Mouse (Mus musculus) frontal cortex, adult (tissue): ENCODE measurements at regions not wholly inside any gene's neighbourhood (a gene's known extent, or its start where the extent isn't known, plus 50 kb on each side); places are given as distances from the start of the nearest gene placed in this dataset.
A peak's percentile ranks its signal among the peaks of the same experiment; 100 is the strongest.

ENCODE experiments used
- ATAC-seq: cut with Nextera tagmentation; 2 replicates; pipeline ENCODE4 v1.9.2; 2017; ENCODE audit warnings: mild to moderate bottlenecking, moderate library complexity, mixed read lengths; ENCODE audit not compliant: low TSS enrichment

- ATAC-seq, result no peak
Measured at GRCm38 (mm10) chr3:40058281-40058680, 472.8 kb upstream of the Intu start.

GRCm38 (mm10) chr3:40058719-40059420, 472.2 kb upstream of the Intu start:
- peak; percentile 64 for ATAC-seq

- no peak for ATAC-seq
Measured at GRCm38 (mm10) chr3:40070137-40070667, 460.9 kb upstream of the Intu start.

- ATAC-seq, result no peak
Measured at GRCm38 (mm10) chr3:40076824-40077223, 454.3 kb upstream of the Intu start.

DNA sequence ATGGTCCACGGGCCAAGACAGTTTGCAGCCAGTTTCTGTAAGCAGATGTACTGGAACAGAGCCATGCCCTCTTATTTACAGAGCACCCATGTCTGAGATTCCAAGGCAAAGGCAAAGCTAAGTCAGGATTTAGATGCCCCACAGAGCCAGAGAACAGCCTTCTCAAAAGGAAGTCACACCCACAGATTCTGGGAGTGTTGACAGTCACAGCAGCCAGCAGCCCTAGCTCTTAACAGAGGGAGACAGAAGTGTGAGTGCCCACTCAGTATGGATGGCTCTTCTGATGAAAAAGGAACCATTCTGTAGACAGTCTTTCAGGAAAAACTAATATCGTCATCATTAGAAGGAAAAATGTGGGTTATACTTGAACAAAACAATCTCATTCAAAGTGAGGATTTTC, 446.0 kb upstream of the Intu start:
- peak; percentile 99 for ATAC-seq

- ATAC-seq, result no peak
Measured at GRCm38 (mm10) chr3:40091773-40092343, 439.2 kb upstream of the Intu start.

- ATAC-seq, result no peak
Measured at GRCm38 (mm10) chr3:40092765-40093368, 438.2 kb upstream of the Intu start.

DNA sequence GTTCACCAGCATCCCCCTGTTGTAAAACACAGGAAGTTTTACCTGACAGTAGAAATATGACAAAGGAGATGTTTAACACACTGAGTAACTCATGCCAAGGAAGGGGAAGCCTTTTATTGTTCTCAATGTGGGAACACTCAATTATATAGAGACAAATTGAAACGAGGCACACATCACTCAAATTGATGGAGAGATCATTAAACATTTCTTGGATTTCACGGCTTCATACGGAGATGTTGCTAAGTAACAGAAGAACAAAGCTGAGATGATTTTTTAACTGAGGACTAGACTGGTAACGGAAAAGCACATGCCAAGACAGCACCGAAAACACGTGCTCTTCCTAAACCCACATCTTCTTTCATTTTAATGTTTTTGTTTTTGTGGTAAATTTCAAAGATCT, 437.0 kb upstream of the Intu start:
- no peak for ATAC-seq

DNA sequence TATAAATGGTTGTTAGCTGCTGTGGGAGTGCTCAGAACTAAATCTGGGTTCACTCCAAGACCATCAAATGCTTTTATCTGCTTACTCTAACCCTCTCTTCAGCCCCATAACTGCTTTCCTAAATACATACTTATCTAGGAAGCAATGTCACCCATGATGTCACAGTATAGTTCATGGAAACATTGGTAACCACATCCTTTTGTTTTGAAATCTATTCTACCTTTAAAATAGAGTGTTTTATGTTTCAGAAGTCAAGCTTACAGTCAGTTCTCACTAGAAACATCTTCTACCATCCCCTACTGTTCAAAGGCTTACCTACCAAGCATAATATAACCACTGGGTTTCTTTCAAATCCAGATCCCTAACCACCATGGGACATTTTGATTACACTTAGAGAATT, 436.4 kb upstream of the Intu start:
- ATAC-seq, result 0 out of 2 replicates have a peak, but pooled peaks have one; percentile 4

DNA sequence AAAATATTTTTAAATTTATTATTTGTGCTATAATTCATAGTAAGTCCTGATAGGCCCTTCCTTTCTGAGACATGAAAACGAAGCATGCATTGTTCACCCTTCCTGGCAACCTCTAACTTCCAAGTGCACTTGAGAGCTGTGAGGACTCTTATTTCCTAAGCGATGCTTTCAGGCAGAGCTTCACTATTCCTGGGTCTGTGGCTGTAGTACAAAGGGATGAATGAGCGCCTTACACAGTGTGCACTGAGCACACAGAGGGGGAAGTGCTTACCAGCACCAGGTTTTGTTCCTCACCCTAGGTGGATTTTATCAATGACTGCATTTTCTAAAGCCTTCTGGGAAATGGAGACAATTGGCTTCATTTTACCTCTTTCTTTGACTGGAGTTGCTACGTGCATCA, 428.4 kb upstream of the Intu start:
- ATAC-seq, result no peak

GRCm38 (mm10) chr3:40114811-40115210, 416.3 kb upstream of the Intu start:
- ATAC-seq, result no peak

GRCm38 (mm10) chr3:40118551-40118950, 412.5 kb upstream of the Intu start:
- no peak for ATAC-seq

DNA sequence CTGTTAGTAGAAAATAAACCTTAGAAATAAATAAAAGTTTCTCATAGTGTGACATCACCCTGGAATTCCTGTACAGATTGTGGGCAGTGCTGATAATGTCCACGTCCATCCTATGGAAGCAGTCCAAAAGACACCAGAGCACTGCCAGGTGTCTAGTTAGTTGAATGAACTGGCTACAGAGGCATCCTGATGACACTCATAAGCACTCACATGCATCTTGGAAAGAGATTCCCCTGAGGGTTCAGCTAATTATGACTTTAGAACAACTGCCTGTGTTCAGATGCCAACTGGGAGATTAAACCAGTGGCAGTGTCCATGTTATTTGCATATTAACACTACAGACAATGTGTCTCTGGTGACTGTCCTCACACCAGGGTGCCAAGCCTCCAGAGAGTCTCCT, 411.6 kb upstream of the Intu start:
- ATAC-seq, result no peak

- ATAC-seq, result peak; percentile 98
Measured at GRCm38 (mm10) chr3:40120298-40120875, 410.7 kb upstream of the Intu start.

- no peak for ATAC-seq
Measured at GRCm38 (mm10) chr3:40123558-40124236, 407.4 kb upstream of the Intu start.

- ATAC-seq, result no peak
Measured at GRCm38 (mm10) chr3:40126903-40127302, 404.2 kb upstream of the Intu start.

DNA sequence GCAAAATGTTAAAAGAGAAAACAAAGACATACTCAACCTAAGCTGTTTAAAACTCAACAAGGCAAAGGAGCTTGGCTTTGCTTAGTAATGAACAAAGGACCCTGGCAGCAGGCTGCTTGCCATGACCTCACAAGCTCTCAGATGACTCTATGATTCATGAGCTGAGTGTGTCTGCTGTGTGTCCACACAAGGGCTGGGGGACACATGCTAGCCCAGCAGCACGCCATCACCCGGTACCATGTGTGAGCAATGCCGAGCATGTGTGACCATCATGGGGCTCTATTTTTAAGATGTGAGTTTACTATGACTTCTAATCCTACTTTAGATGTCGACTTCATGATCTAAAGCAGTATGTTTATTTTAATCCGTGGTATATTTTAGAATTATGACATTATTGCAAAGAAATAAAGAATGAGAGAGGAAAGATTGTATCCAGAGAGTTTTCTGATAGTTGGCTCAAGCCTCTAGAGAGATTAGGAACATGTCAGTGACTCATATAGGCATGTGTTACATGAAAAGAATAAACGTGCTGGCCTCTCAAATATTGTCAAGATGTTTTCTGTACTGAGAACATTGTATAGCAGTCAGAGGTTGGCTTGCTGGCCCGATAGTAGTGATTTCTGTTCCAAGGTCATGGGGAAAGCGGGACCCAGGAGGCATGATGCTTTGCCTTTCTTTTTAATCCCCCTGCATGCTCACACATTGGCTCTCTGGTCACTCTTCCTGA, 400.1 kb upstream of the Intu start:
- no peak for ATAC-seq

DNA sequence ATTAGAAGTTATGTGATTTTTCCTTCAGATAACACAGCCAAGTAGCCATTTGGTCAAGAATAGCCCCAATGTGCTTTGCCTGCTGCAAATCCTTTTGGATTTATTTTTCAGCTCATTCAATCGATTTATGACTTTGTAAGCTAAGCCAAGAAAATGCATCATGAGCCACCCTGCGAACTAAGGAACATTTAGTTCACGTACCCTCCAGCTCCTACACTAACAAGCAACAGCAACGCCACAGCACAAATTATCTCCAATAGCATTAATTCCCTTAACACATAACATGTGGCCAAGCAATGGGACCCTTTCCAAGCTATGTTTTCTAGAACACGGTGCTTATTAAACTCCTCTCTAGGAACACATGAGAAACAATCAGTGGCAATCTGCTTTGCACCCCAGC, 392.4 kb upstream of the Intu start:
- no peak for ATAC-seq

GRCm38 (mm10) chr3:40142229-40142628, 388.9 kb upstream of the Intu start:
- no peak for ATAC-seq

GRCm38 (mm10) chr3:40158631-40159030, 372.5 kb upstream of the Intu start:
- ATAC-seq, result peak; percentile 95

DNA sequence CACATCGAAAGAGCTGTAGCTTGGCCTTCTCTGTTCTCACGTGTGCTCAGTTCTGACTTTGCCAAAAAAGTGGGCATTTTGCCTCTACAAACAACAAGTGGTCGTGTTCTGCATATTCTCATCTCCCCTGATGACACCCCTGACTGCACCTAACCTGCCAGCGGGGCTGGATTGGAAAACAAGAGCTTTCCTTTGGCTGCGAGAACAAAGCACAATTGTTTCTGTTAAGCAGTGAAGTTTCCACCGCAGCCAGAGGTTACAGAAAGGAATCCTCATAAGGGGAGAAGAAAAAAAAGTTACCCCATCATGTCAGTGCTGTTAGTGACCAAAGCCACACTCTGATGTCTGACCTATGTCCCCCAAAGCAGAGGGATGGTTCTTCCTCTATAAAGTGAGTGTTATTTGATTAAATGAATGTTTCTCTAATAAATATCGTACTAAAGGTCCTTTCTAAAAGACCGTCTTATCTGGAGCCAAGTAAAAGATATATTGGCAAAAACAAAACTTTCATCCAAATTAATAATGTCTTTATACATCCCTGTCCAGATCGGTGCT, 371.4 kb upstream of the Intu start:
- ATAC-seq, result no peak
